ENCODE assay signal across 22 mouse cellular contexts in the genomic region with DNA sequence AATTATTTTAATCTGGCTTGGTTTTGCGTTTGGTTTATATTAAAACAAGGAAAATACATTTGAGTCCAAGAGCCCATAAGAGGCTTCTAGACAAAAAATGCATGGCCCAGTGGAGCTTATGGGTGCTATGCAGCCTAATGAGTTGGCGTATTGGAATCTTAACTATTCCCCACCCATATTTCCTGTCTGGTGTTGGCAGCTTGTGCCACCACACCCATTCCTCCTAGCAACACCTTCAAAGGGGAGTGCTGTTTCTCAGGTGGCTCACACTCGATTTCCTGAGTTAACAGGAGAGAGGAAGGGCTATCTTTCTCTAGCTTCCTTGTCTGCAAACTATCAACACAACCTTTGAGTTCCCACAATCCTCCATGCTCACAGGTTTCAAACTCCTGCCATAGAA.
DNase-seq lines count a peak whose midpoint lies in the region; ATAC-seq and TF ChIP-seq lines count a peak whose summit lies in the region.
"Had no signal": no experiment of that assay in that cellular context is flagged by ENCODE, and none has a peak within 500 bp of the region (broad histone marks: within the 10 kb centered on the region; RNA-seq: fewer than 3 reads in every experiment).

No protein-coding gene starts in this region.

- peak; percentile 56 for ATAC-seq in intestine, embryonic 16.5 days
- ATAC-seq in intestine, postnatal 0 days: no peak
- ATAC-seq in midbrain, embryonic 16.5 days: no peak
- ATAC-seq: activated CD4-positive, CD25-positive, alpha-beta regulatory T cell, adult 4 months; forebrain, embryonic 14.5 days had no signal

- no peak overlapping the region for H3K9ac ChIP-seq in intestine, embryonic 16.5 days (ENCODE audit: low read depth, low read length)
- H3K9ac ChIP-seq in intestine, postnatal 0 days (ENCODE audit: low read depth, low read length): no peak overlapping the region
- no peak overlapping the region for H3K9ac ChIP-seq in midbrain, embryonic 16.5 days (ENCODE audit: low read depth, low read length)
- H3K9ac ChIP-seq: embryonic facial prominence, embryonic 13.5 days; heart, embryonic 12.5 days; hindbrain, embryonic 15.5 days had no signal

- 58% methylated on average over 3 of the region's 3 CpGs for WGBS in intestine, embryonic 16.5 days
- 52% methylated on average over 3 of the region's 3 CpGs for WGBS in intestine, postnatal 0 days
- 29% methylated on average over 3 of the region's 3 CpGs for WGBS in large intestine, adult 2 months
- 77% methylated on average over 3 of the region's 3 CpGs for WGBS in midbrain, embryonic 16.5 days

- H3K27ac ChIP-seq in intestine, embryonic 16.5 days (ENCODE audit: low read length): no peak overlapping the region
- no peak overlapping the region for H3K27ac ChIP-seq in intestine, postnatal 0 days (ENCODE audit: low read depth, low read length)
- no peak overlapping the region for H3K27ac ChIP-seq in midbrain, embryonic 16.5 days (ENCODE audit: low read length)
- H3K27ac ChIP-seq: forebrain, embryonic 10.5 days; gastrocnemius, adult 2 months; hindbrain, embryonic 10.5 days; hindbrain, embryonic 15.5 days had no signal

- no peak overlapping the region for H3K4me2 ChIP-seq in intestine, embryonic 16.5 days (ENCODE audit: low read depth, low read length)
- no peak overlapping the region for H3K4me2 ChIP-seq in intestine, postnatal 0 days (replicated peaks; ENCODE audit: low read depth)
- H3K4me2 ChIP-seq in midbrain, embryonic 16.5 days (ENCODE audit: low read length): no peak overlapping the region
- H3K4me2 ChIP-seq: embryonic facial prominence, embryonic 13.5 days; heart, embryonic 12.5 days; hindbrain, embryonic 15.5 days had no signal

- no peaks in the 10 kb centered on the region for H3K9me3 ChIP-seq in intestine, embryonic 16.5 days (ENCODE audit: control insufficient read depth, low read length)
- H3K9me3 ChIP-seq in intestine, postnatal 0 days (ENCODE audit: control insufficient read depth): no peaks in the 10 kb centered on the region
- no peaks in the 10 kb centered on the region for H3K9me3 ChIP-seq in midbrain, embryonic 16.5 days (replicated peaks; ENCODE audit: control insufficient read depth, low read length, poor library complexity, severe bottlenecking)
- H3K9me3 ChIP-seq: embryonic facial prominence, embryonic 13.5 days; forebrain, embryonic 10.5 days; heart, embryonic 12.5 days; hindbrain, embryonic 10.5 days; hindbrain, embryonic 15.5 days had no signal

- no peak for TF ChIP-seq CTCF in intestine, postnatal 0 days (IDR thresholded peaks at IDR 0.05; ENCODE audit: low read depth)

- no peaks in the 10 kb centered on the region for H3K27me3 ChIP-seq in intestine, embryonic 16.5 days (replicated peaks; ENCODE audit: control insufficient read depth, insufficient read depth, low read length)
- no peaks in the 10 kb centered on the region for H3K27me3 ChIP-seq in intestine, postnatal 0 days (replicated peaks; ENCODE audit: control insufficient read depth, insufficient read depth, low read length)
- H3K27me3 ChIP-seq in midbrain, embryonic 16.5 days (ENCODE audit: control insufficient read depth, insufficient read depth, low read depth, low read length): no peaks in the 10 kb centered on the region
- H3K27me3 ChIP-seq: embryonic facial prominence, embryonic 13.5 days; heart, embryonic 12.5 days; hindbrain, embryonic 15.5 days had no signal

- peak; percentile 60 for DNase-seq in 3T3-L1 (ENCODE audit: low read depth, low spot score)
- peak; percentile 73 for DNase-seq in large intestine, adult 2 months (ENCODE audit: low read depth, low spot score)
- no peak for DNase-seq in left cerebral cortex, postnatal 14 days (ENCODE audit: low spot score in 2 of 2)
- no peak for DNase-seq in spleen, adult 12 weeks (ENCODE audit: low spot score)
- DNase-seq: adrenal gland, postnatal 14 days; cerebellum, adult 11-12 months; cerebellum, adult 9-10 months; cerebellum, postnatal 25 days; gastrocnemius, adult 2 months; gastrocnemius, postnatal 25 days had no signal

- no peaks in the 10 kb centered on the region for H3K4me1 ChIP-seq in intestine, embryonic 16.5 days (ENCODE audit: control insufficient read depth, insufficient read depth, low read length)
- H3K4me1 ChIP-seq in intestine, postnatal 0 days (replicated peaks; ENCODE audit: control insufficient read depth, insufficient read depth, low read length): no peaks in the 10 kb centered on the region
- no peaks in the 10 kb centered on the region for H3K4me1 ChIP-seq in midbrain, embryonic 16.5 days (ENCODE audit: control insufficient read depth, insufficient read depth, low read length)
- H3K4me1 ChIP-seq: forebrain, embryonic 10.5 days; hindbrain, embryonic 10.5 days; hindbrain, embryonic 15.5 days had no signal

- intact Hi-C loops in left cerebral cortex, postnatal 14 days (cut with DNase I): no loop called here

- H3K36me3 ChIP-seq in intestine, embryonic 16.5 days (ENCODE audit: control insufficient read depth, insufficient read depth, low read length): no peaks in the 10 kb centered on the region
- H3K36me3 ChIP-seq in intestine, postnatal 0 days (ENCODE audit: control insufficient read depth, insufficient read depth): no peaks in the 10 kb centered on the region
- no peaks in the 10 kb centered on the region for H3K36me3 ChIP-seq in midbrain, embryonic 16.5 days (ENCODE audit: control insufficient read depth, insufficient read depth, low read length)
- H3K36me3 ChIP-seq: embryonic facial prominence, embryonic 13.5 days; forebrain, embryonic 10.5 days; G1E; heart, embryonic 12.5 days; hindbrain, embryonic 10.5 days; hindbrain, embryonic 15.5 days had no signal

- H3K4me3 ChIP-seq in intestine, embryonic 16.5 days (ENCODE audit: low read length): no peak overlapping the region
- H3K4me3 ChIP-seq in intestine, postnatal 0 days (ENCODE audit: low read depth, low read length): no peak overlapping the region
- no peak overlapping the region for H3K4me3 ChIP-seq in midbrain, embryonic 16.5 days (ENCODE audit: low read depth, low read length)
- H3K4me3 ChIP-seq: embryonic facial prominence, embryonic 13.5 days; erythroblast, embryonic 14.5 days; forebrain, embryonic 10.5 days; gastrocnemius, adult 2 months; heart, embryonic 12.5 days; hindbrain, embryonic 10.5 days; hindbrain, embryonic 15.5 days had no signal

Comparison
In these comparisons a context has a peak if more than half of its experiments do, and no peak if none do; other contexts are left out.
1. DNase-seq: peak in 3T3-L1 (single experiment) and large intestine, adult 2 months (single experiment); none in left cerebral cortex, postnatal 14 days (0 of 2) and spleen, adult 12 weeks (single experiment).